Mouse (Mus musculus): Measurements from ENCODE around the gene Ntm.

The Ntm gene

DNA sequence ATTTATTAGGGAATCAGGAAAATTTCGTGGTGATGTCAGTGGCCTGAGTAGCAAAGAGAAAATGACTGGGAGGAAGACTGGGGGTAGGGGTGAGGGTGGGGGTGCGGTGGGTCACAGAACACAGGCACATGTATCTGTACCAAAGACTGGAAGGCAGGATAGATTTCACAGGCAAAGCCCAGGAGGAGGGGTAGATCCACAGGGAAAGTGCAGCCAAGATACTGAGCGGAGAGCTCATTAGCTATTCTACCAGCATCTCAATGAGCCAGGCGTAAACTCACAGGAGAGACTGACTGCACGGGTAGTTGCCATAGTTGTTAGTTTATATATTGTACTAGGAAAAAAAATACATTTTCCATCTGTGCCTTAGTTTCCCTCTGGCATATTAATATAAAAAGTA, 375.6 kb downstream of the Ntm start:
- DNase-seq (ENCODE audit: low read depth, low spot score), result no peak

GRCm38 (mm10) chr9:29586381-29586770, 376.6 kb downstream of the Ntm start:
- DNase-seq (ENCODE audit: low read depth, low spot score), result no peak

- DNase-seq (ENCODE audit: low read depth, low spot score), result no peak
These were observed 377.1 kb downstream of the Ntm start for GRCm38 (mm10) chr9:29585746-29586380.

- DNase-seq (ENCODE audit: low read depth, low spot score), result no peak
These were observed 384.7 kb downstream of the Ntm start for GRCm38 (mm10) chr9:29578226-29578625.

- no peak for DNase-seq (ENCODE audit: low read depth, low spot score)
These were observed 386.8 kb downstream of the Ntm start for GRCm38 (mm10) chr9:29576051-29576533.

DNA sequence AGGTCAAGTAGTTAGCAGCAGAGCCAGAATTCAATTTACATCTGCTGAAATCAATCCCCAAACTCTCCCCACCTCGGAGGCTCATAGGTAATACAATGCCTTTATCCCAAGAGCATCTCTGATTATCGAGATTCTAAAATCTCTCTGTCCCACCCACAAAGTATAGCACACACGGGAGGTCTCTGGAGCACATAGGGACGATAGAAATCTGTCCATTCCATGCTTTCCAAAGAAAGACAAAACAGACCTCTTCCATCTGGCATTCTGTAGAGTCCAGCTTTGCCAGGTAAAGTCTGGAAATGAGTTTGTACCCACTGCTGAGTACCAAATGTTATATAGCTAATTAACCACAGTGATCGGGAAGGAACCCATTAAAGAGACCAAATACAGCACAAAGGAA, 388.4 kb downstream of the Ntm start:
- no peak for DNase-seq (ENCODE audit: low read depth, low spot score)

DNA sequence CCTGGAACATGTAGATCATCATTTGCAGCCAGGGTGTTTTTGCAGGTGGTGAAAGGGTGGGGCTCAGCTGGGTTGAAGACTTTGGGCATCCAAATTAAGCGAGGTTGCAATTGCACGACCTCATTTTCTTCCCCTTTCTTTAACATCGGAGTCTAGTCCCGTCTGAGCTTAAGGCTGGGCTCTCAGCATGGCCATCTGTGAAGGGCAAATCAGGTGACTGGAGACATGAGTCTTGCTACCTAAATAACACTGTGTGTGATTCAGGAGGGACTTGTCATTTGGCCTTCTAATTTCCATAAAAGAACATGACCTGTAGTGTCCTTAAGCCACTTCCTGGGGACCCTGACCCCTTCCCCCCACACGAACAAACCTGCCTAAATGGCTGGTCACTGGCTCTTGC, 394.4 kb downstream of the Ntm start:
- no peak for DNase-seq (ENCODE audit: low read depth, low spot score)

DNA sequence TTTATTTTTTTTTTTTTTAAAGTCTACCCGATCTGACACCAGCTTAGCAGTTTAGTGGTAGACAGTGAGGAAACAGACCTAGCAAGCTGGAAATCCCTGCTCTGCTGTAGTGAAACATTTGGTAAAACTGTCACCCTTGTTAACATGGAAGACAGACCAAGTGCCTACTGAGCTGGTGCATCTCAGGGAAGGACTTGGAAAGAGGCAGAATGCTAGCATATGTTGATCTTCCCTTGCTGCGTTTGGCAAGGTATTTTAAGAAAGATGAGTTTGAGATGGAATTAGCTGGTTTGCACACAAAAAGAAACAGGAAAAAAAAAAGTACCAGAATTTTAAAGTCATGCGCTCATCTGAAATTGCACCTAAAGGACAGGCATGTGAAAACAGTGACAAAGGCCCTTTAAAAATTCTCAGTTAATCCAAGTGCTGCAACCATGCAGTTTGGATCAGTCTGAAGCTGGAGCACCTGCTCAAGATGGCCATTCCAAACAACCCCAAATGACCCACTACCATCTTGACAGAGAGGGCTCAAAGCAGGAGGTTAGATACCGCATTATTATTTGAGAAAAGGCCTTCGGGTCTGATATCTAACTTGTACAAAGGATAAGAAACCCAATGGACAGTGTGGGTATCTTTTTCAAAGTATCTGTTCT, 400.4 kb downstream of the Ntm start:
- no peak for DNase-seq (ENCODE audit: low read depth, low spot score)

DNA sequence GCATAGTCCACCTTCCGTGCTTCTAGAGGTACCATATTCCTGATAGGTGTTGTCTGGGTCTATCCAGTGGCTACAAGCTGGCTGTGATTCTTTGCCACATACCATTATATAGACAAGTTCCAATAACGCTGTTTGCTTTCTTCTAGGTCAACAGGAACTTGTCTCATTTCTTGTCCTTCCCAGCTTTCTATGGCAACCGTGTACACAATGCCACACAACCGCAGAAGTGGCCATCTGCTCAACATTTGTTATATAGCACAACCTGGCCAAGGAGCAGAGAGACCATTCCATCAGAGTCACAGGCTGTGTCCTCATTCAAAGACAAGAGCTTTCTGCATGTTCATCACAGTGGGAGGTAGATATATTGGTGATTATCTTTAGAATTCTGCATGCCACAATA, 404.0 kb downstream of the Ntm start:
- no peak for DNase-seq (ENCODE audit: low read depth, low spot score)

DNA sequence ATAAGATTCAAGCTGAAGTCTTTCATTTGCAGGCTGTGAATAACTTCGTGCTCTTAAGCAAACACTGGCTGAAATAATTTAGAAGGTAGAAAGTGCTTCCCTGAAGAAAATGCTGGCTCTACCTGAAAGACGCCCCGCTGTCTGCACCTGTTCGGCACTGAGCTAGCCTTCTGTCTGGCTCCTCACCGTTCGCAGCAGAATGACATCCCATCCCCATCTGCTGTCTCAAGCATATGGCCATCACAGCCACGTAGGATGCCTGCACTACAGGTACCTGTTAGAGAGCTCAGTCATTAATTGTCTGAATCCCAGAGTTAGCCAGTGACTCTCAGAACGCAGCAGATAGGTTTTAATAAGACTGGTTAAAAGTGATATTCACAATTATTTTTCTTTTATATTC, 412.4 kb downstream of the Ntm start:
- DNase-seq (ENCODE audit: low read depth, low spot score), result no peak

- no peak for DNase-seq (ENCODE audit: low read depth, low spot score)
These were observed 412.8 kb downstream of the Ntm start for GRCm38 (mm10) chr9:29550107-29550506.

DNA sequence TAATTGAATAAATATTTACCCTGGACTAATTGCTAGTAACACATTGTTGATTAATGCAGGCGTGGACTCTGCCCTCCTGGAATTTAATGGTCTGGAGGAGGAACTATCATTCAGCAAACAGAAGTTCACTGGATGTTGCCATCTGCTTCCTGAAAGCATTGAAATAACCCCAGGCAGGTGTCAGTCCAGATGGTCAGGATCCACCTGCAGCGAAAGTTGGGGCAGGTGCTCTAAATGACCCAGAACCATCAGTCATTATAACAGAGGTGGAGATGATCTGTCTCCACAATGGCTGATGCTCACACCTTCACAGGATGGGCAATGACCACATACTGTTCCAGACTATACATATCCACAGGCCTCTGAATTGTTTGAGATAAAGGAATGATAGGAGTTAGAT, 426.5 kb downstream of the Ntm start:
- DNase-seq (ENCODE audit: low read depth, low spot score), result no peak

GRCm38 (mm10) chr9:29534773-29535172, 428.2 kb downstream of the Ntm start:
- no peak for DNase-seq (ENCODE audit: low read depth, low spot score)

DNA sequence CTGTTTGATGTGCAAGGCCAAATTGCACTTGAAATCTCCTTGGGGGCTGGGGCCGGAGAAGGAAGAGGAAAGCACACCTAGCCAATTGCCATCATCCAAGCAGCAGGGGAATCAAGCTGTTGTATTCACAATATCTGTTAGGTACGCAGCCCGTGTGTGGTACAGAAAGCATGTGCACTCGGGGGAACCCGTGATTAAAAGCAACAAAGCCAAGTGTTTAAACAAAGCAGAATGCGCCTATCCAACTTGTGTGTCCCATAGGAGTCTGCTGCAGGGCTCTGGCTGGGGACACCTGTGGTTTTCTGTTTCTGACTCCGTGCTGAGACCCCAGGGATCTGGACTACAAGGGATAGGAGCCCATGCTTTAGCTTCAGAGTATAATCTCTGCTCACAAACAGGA, 428.6 kb downstream of the Ntm start:
- no peak for DNase-seq (ENCODE audit: low read depth, low spot score)

DNA sequence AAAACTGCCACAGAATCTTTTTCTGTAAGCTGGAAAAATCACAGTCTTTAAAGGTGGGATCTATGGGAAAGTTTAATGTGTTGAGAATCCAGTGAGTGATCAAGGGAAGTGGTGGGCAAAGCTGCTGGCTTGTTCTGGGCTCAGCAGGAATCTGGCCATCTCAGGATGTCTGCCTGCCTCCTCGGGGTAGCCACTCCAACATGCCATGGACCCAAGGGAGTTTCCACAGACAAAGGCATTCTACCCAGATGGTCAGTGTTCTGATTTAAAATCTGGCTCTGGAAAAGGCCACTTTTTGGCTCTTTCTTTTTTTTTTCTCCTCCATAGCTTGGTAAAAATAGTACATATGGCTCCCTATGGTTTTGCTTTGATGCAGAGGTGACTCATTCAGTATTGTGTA, 429.4 kb downstream of the Ntm start:
- DNase-seq (ENCODE audit: low read depth, low spot score), result no peak

DNA sequence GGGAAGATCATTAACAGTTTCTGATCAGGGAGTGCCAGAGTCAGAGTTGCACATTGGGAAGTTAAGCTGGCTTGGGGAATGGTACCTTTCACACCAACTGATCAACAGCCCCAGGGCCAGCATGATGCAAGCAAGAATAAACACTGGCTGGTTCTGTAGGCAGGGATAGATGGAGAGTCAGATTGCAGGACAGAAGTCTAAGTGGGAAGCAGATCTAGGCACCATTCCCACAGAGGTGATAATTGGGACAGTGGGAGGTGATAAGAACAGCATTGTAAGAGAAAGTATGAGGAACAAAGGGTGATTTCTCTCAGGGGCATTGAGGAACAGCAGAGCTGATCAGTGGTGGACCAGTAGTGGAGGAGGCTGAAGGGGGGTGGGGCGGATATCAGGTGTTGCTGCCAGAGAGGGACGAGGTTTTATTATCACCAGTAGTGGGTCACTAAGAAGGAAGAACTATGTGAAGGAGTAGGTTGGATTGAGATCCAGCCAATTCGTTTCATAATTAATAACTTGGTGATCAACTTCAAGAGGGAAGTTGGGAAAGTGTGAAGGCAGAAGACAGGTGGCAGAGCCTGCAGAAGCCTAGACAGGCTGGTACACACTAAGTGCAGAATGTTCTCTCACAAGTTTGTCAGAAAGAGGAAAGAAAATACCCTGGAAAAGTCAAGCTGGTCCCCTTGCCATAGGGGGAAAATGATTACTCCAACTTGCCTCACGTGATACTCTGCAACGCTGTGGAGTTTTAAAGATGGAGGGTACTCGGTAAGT, 431.6 kb downstream of the Ntm start:
- no peak for DNase-seq (ENCODE audit: low read depth, low spot score)

- no peak for DNase-seq (ENCODE audit: low read depth, low spot score)
These were observed 438.8 kb downstream of the Ntm start for GRCm38 (mm10) chr9:29524109-29524508.

- no peak for DNase-seq (ENCODE audit: low read depth, low spot score)
These were observed 439.7 kb downstream of the Ntm start for GRCm38 (mm10) chr9:29523221-29523620.

GRCm38 (mm10) chr9:29519181-29519580, 443.8 kb downstream of the Ntm start:
- DNase-seq (ENCODE audit: low read depth, low spot score), result no peak

DNA sequence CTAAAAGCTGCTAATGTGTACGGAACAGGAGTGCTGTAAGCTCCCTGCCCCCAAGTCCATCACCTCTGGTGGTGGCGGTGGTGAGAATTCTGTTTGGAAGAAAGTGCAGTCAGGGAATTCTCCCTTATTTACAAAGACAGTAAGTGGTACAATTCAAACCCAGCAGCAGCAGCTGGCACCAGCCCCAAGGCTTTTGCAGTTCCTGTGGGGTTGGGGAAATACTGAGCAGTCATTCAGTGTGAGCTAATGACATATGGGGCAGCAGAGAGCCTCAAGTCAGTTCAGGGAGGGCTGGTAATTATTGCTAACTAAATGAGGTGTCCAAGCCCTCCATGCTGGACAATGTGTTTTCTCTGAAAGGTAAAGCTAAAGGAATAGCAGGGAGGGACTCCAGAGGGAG, 446.3 kb downstream of the Ntm start:
- no peak for DNase-seq (ENCODE audit: low read depth, low spot score)

- no peak for DNase-seq (ENCODE audit: low read depth, low spot score)
These were observed 448.2 kb downstream of the Ntm start for GRCm38 (mm10) chr9:29514588-29515356.

- DNase-seq (ENCODE audit: low read depth, low spot score), result no peak
These were observed 466.9 kb downstream of the Ntm start for GRCm38 (mm10) chr9:29496002-29496401.

All from A20 (cell line).